Mouse (Mus musculus): ENCODE data around the gene Gm5269.
A peak's percentile ranks its signal among the peaks of the same experiment; 100 is the strongest.

The Gm5269 gene

DNA sequence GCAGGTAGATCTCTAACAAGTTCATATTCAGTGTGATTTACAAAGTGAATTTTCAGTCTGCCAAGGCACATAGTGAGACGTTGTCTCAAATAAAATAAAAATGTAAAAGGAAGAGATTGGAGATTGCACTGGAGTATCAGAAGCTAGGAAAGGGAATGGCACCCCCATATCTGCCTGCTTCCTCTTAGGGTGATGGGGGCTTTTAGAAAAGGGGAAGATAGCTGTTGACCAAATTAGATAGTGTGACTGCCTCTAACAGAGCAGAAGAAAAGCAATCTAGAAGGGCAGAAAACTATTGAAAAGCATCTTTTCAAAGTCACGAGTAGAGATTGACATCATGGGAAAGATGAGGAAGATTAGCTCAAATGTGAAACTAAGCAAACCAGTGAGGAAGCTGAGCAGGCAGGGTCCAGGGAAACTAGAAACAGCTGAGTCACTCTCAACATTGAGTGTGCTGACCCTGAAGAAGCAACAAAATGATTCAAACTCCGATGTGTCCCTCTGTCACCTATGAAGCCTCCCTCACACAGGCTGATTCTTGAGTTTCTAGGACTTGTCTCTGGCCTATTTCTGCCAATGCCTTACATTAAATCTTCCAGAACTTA, 8.7 kb downstream of the Gm5269 start:
- peak; percentile 45 for DNase-seq (ENCODE audit: extremely low read depth, low read depth)

DNA sequence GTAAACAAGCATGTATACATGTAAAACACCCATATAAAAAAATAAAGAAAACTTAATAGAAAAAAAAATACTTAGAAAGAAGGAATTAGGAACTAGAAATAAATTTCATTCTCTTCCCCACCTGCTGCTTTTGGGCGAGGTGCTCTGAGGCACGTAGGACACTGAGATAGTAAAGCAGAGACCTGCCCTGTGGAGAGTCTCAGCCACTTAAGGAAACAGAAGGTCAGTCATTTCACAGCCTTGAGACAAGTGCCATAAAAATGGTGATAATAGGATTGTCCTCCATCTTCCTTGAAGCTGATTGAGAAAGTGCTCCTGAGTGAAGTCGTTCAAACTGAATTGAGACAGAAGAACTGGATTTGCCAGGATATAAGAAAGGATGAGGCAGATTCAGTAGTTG, 12.6 kb downstream of the Gm5269 start:
- no peak for DNase-seq (ENCODE audit: extremely low read depth, low read depth)

DNA sequence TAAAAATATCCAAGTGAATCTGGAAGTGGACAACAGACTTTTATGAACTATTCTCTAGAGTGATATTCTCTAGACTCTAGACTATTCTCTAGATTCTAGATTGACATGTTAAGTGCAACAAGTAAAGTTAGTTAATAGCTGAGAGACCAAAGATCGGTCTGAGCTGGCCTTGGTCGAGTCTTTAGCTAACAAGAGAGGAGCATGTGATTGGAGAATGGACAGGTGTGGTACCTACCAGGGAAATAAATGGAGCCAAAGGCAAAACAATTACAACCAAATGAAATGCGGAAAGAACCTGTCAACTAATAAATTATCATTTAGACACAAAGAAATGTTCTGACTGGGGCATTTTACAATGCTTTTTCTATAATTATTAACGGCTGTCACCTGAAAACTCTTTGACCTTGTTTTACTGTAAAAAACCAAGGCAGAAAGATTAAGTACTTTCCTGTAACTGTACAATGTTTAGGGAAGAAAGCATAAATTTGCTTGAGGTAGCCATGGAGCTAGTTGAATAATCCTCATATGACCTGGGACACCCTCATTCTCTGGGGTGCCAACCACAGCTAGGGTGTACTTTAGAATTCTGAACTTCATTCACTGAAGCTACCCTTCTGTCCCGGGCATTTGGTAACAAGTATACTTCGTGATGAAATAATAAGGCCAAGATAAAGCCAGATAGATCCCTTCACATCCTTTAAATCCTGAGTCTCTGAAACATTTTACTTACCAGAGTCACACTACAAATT, 13.4 kb downstream of the Gm5269 start:
- DNase-seq (ENCODE audit: extremely low read depth, low read depth) = no peak

DNA sequence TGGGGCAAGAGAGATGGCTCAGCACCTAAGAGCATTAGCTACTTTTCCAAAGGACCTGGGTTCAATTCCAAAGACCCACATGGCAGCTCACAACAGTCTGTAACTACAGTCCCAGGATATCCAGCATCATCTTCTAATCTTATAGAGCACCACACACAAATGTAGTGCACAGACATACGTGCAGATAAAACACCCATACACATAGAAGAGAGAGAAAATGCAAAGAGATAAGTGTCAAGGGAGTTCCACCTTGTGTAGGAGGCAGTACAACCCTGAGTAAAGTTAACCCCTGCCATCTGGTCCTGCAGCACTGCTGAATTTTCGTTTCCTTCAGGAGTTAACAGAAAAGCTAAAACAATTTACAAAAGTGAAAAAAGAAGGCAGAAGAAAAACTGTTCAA, 14.4 kb downstream of the Gm5269 start:
- DNase-seq (ENCODE audit: extremely low read depth, low read depth) = no peak

DNA sequence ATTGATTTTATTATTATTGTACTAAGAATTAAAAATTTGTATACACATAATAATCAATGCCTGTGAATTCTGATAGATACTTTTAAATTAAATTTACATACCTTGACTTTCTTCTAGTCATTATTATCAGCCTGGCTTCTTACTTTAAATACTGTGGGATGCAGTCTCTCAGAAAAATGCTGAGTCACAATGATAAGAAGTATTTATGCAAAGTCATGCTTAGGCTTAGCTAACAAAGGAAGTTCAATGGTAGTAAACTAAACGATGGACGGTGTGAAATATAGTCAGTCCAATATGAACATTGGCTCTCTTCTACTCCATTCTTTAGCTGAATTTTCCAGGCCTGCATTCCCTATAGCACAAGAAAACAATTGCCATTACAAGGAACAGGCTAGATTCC, 16.8 kb downstream of the Gm5269 start:
- DNase-seq (ENCODE audit: extremely low read depth, low read depth) = peak; percentile 74

DNA sequence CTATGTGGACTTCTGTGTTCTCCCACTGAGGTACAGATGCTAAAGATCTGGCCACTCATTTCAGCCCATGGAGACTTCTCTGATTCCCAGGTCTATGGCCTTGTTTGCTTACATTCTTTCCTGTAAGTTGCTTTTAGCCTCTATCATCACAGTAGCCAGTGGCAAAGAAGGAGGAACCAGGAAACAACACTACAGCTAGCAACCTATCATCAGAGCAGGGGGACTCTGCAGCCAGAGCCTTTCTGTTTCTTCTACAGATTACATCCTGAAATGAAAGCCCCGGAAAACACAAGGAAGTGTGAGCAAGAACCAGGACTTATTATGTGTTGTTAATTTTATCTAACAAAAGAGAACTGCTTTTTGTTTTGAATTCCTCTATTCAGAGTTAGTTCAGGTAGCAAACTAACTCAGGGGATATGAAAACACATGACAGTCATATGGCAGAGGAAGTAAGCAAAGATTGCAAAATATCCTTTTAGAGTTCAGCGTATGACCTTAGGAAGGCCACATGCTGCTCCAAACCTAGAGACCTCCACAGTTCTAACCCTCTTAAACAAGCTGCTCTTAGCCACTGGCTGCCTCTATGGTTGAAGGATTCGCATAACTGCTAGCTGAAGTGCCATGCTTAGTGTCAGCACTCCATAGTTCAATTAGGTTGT, 21.5 kb downstream of the Gm5269 start:
- no peak for DNase-seq (ENCODE audit: extremely low read depth, low read depth)

DNA sequence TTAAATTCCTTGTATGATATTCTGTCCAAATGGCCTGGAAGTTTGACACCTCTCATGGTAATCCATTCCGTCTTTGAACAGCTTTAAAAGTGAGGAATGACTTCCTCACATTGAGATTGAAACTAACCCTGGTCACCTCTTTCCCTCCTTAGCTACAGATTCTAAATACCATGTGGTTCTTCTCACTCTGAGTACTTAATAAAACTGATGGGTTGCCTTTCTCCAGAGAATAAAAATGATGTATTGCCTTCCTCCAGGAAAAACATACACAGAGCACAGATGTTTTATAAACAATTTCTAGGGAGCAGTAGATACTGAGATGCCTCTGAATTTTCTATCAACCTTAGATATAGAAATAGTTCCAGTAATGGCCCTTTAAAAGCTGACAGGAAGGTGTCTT, 22.0 kb downstream of the Gm5269 start:
- no peak for DNase-seq (ENCODE audit: extremely low read depth, low read depth)

DNA sequence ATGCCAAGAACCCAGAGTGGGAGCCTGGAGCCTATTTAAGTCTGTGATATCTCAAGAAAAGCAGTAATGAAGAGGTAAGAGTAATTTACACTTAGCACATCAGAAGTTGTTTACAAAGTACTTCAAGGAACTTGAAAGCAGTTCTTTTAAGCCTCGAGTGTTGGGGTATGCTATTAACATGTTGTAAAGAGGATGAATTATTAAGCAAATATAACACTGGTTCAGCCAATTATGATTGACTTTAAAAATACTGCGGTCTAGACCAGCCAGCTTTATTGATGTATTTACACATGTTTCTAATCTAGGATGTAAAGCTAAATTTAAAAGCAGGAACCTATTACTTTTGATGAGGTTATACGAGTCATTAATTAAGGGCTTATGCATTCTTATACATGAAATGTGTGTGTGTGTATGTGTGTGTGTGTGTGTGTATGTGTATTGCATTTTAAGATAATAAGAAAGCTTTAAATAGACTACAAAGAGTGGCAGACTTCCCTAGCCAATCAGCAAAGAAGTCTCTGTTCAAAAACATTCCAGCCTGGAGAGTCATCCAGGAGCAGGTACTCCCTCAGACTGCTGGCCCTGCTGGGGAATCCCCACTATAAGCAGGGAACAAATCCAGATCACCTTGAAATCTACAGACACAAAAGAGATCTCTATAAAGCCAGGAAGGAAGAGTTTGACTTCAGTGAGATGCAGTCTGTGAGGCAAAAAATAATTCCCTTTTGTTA, 23.6 kb downstream of the Gm5269 start:
- no peak for DNase-seq (ENCODE audit: extremely low read depth, low read depth)

DNA sequence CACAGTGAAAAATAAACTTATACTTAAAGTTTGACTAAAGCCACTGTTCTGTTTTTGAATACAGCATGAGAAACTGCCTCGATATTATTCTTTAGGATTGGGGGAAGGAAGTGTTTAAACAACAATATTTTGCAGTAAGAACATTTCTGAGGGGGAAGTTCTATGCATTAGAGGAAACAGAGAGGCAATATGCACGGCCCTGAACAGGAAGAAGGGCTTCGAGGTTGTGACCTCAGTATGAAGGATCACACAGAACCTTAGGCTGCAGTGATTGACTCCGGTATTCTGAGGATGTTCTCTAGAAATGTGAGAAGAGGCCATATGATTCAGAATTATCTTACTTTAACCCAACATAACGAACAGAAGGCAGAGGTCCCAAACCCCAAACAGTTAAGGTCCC, 24.3 kb downstream of the Gm5269 start:
- no peak for DNase-seq (ENCODE audit: extremely low read depth, low read depth)

DNA sequence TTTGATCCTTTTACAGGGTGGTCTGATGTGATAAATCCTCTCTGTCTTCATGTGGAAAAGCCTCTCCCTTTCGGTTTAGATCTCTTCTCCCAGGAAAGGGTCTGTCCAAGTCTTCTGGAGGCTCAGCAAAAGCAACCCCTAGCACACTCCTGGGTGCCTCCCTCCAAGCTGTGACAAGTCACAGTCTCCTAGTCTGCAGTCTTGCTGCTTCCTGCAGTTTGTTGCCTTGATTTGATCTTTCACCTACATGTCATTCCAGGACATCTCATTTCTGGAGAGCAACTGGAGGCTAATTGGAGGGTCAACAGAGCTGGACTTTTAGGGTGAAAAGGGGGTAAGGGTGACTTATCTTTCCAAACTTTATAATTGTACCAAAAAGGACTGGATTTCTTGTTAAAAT, 24.8 kb downstream of the Gm5269 start:
- no peak for DNase-seq (ENCODE audit: extremely low read depth, low read depth)

DNA sequence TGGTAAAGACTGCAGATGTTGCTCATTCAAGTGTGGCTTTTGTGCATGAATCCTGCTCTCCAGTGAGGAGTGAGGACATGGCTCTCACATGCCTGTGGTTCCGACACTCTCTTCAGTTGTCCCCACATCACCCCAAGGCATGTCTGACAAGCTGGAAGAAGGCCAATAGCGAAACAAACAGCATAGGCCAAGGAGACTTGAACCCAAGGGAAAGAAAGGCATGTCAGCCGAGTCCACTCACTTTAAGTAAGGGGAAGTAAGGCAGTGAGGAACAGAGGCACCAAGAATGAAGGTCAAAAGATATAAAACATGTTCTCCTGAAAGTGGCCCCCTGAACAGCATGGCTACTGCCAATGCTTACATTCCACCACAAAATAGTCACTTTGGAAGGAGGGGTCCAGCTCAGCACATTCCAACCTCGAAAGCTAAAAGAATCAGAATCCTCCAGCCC, 25.5 kb downstream of the Gm5269 start:
- no peak for DNase-seq (ENCODE audit: extremely low read depth, low read depth)

DNA sequence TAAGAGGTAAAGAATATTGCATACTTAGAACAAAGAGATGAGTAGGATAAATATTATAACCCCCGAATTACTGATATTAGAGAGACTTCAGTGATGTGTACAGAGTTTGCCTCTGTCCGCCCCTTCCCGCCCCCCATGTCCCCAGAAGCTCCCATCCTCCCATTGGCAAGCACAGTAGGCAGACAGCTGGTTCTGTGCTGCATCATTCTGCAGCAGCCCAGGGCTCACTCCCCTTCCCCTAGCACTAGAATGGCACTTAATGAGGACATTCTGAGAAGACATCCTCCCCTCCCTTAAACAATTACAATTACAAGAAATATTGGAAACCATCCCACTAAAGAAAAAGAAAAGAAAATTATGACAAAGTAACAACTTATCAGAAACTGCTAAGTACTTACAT, 26.4 kb downstream of the Gm5269 start:
- no peak for DNase-seq (ENCODE audit: extremely low read depth, low read depth)

DNA sequence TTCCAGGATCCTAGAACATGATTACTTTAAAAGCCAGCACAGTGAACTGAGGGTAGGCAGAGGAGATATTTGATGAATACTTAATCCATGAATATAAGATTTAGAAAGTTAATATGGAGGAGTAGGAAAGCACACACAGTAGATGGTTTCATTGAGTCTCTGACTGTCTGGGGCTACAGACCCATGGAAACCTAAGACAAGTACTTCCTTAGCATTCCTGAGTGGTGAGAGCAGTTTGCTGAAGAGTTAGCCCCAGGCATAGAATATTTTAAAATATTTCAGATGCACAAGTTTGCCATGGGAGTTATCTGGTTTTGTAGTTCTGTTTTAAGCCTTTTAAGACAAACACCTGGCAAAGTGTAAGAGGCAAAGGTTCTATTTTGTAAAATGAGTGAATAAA, 28.9 kb downstream of the Gm5269 start:
- DNase-seq (ENCODE audit: extremely low read depth, low read depth) = no peak

DNA sequence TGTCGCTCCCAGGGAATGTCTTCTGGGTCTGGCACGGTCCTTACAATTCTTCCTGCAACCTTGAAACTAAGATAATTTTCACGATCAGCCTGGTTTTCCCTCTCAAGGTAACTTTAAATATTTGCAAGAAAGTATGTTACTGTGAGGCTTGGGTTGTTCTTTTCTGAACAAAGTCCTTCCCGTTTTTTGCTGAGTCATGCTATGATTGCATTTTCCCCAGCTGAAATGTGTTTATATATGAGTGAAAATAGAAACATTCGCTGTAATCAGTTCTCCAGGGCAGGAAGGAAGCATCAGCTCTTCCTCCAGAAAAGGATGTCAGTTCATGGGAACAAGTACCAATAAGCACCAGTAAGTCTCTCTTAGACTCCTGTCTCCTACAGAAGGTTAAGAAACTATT, 29.7 kb downstream of the Gm5269 start:
- no peak for DNase-seq (ENCODE audit: extremely low read depth, low read depth)

DNA sequence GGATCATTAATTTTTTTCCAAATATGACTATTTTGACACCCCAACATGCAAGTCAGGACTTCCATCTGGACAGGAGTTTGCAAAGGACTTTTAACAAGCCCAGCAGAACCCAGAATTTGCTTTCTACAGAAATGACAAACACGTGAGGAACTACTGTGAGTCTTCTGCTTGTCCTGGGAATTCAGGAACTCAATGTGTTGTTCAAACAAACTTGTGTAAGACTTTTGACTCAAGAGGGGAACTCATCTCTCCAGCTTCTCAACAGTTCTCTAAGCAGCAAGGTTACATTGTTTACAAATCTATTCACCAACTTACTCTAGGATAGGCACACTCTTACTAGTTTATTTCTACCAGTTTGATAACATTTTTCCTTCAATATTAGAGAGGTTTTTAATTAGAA, 32.0 kb downstream of the Gm5269 start:
- DNase-seq (ENCODE audit: extremely low read depth, low read depth) = no peak

DNA sequence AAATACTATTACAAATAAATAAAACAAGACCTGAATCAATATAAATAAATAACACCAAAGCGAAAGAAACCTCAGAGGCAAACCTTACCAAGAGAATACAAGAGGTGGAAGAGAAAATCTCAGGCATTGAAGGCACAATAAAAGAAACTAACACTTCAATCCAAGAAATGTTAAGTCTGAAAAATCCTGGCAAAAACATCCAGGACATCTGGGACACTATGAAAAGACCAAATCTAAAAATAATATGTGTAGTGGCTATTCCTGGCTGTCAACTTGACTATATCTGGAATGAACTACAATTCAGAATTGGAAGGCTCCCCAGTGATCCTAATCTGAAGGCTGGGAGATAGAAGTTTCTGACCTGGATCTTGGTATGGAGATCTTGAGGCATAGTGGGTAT, 44.6 kb downstream of the Gm5269 start:
- DNase-seq (ENCODE audit: extremely low read depth, low read depth) = no peak

Data from MEL-GATA-1-ER (cell line).